Comparison of ENCODE assay signal across 12 mouse cellular contexts in the genomic region with DNA sequence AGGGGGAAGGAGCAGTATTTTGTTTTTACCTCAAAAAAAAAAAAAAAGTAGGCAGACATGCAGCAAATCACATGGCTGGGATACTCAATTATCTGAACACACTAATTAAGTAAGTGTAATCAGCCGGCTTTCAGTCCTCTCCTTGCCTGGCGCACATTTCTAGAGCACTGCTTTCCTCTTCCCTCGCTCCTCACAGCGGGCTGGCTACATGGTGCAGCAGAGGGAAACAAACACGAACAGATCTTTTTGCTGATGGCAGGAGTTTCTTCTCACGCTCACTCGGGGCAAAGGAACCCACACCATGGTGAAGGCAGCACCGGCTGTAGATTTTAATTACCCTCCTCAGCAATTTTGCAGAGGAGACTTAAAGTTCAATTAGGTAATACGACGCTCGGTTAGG.
DNase-seq lines count a peak whose midpoint lies in the region; ATAC-seq and TF ChIP-seq lines count a peak whose summit lies in the region.
"Had no signal": no experiment of that assay in that cellular context is flagged by ENCODE, and none has a peak within 500 bp of the region (broad histone marks: within the 10 kb centered on the region; RNA-seq: fewer than 3 reads in every experiment).

No protein-coding gene starts in this region.

- peaks cover 13% of the 10 kb centered on the region for H3K27me3 ChIP-seq in embryonic facial prominence, embryonic 11.5 days (ENCODE audit: control insufficient read depth, insufficient read depth, low read length)
- H3K27me3 ChIP-seq in embryonic facial prominence, embryonic 10.5 days (replicated peaks; ENCODE audit: low read depth, poor library complexity, severe bottlenecking) = peaks cover 60% of the 10 kb centered on the region
- peaks cover 54% of the 10 kb centered on the region for H3K27me3 ChIP-seq in limb, embryonic 13.5 days
- peaks cover 58% of the 10 kb centered on the region for H3K27me3 ChIP-seq in limb, embryonic 10.5 days (ENCODE audit: low read depth, poor library complexity, severe bottlenecking)
- peaks cover 4% of the 10 kb centered on the region; the same call in 1 of the 2 replicates for H3K27me3 ChIP-seq in forebrain, postnatal 0 days (ENCODE audit: insufficient read depth, low read length)
- H3K27me3 ChIP-seq in neural tube, embryonic 14.5 days (ENCODE audit: control insufficient read depth, insufficient read depth, low read length) = no peaks in the 10 kb centered on the region

- no peak for TF ChIP-seq CTCF in forebrain, postnatal 0 days (IDR thresholded peaks at IDR 0.05; ENCODE audit: low read depth)

- no peak overlapping the region for H3K4me2 ChIP-seq in embryonic facial prominence, embryonic 11.5 days (ENCODE audit: low read depth, low read length)
- H3K4me2 ChIP-seq in limb, embryonic 13.5 days (replicated peaks) = 0 out of 2 replicates have a peak overlapping the region, but pooled peaks have one; percentile 12
- peak overlapping the region; percentile 92 for H3K4me2 ChIP-seq in forebrain, postnatal 0 days (ENCODE audit: low read depth)
- H3K4me2 ChIP-seq in neural tube, embryonic 14.5 days (ENCODE audit: low read depth, low read length) = peak overlapping the region; percentile 80

- no peak overlapping the region for H3K9ac ChIP-seq in embryonic facial prominence, embryonic 11.5 days (replicated peaks; ENCODE audit: low read length)
- no peak overlapping the region for H3K9ac ChIP-seq in limb, embryonic 13.5 days
- 0 out of 2 replicates have a peak overlapping the region, but pooled peaks have one; percentile 69 for H3K9ac ChIP-seq in forebrain, postnatal 0 days
- H3K9ac ChIP-seq in neural tube, embryonic 14.5 days (replicated peaks; ENCODE audit: low read depth, low read length) = peak overlapping the region; percentile 32; the same call in 1 of the 2 replicates
- H3K9ac ChIP-seq: liver, postnatal 0 days had no signal

- no peaks in the 10 kb centered on the region for H3K9me3 ChIP-seq in embryonic facial prominence, embryonic 11.5 days (replicated peaks; ENCODE audit: control insufficient read depth, low read length)
- H3K9me3 ChIP-seq in embryonic facial prominence, embryonic 10.5 days = no peaks in the 10 kb centered on the region
- H3K9me3 ChIP-seq in limb, embryonic 13.5 days = no peaks in the 10 kb centered on the region
- H3K9me3 ChIP-seq in limb, embryonic 10.5 days (replicated peaks) = no peaks in the 10 kb centered on the region
- no peaks in the 10 kb centered on the region for H3K9me3 ChIP-seq in forebrain, postnatal 0 days (ENCODE audit: low read length)
- no peaks in the 10 kb centered on the region for H3K9me3 ChIP-seq in neural tube, embryonic 14.5 days (ENCODE audit: control insufficient read depth, low read length)

- WGBS in embryonic facial prominence, embryonic 11.5 days = 46% methylated on average over 11 of the region's 11 CpGs
- 67% methylated on average over 11 of the region's 11 CpGs for WGBS in embryonic facial prominence, embryonic 10.5 days
- 37% methylated on average over 11 of the region's 11 CpGs for WGBS in limb, embryonic 13.5 days
- WGBS in limb, embryonic 10.5 days = 72% methylated on average over 11 of the region's 11 CpGs
- 14% methylated on average over 11 of the region's 11 CpGs for WGBS in forebrain, postnatal 0 days
- WGBS in neural tube, embryonic 14.5 days = 26% methylated on average over 11 of the region's 11 CpGs

- DNase-seq in embryonic facial prominence, embryonic 11.5 days (ENCODE audit: low spot score) = peak; percentile 5
- no peak for DNase-seq in embryonic facial prominence, embryonic 10.5 days (ENCODE audit: low spot score)
- DNase-seq in limb, embryonic 10.5 days (ENCODE audit: low spot score) = no peak
- peak; percentile 48 for DNase-seq in forebrain, postnatal 0 days
- DNase-seq: cerebellum, adult 2 months; gastrocnemius, postnatal 25 days; liver, postnatal 0 days had no signal

- H3K4me1 ChIP-seq in embryonic facial prominence, embryonic 11.5 days (ENCODE audit: control insufficient read depth, insufficient read depth, low read length) = no peaks in the 10 kb centered on the region; the same call in none of the 2 replicates
- H3K4me1 ChIP-seq in embryonic facial prominence, embryonic 10.5 days = peaks cover 20% of the 10 kb centered on the region
- H3K4me1 ChIP-seq in limb, embryonic 13.5 days = peaks cover 24% of the 10 kb centered on the region
- H3K4me1 ChIP-seq in limb, embryonic 10.5 days = peaks cover 19% of the 10 kb centered on the region
- H3K4me1 ChIP-seq in forebrain, postnatal 0 days (ENCODE audit: insufficient read depth) = 0 out of 2 replicates have a peak, but pooled peaks cover 3% of the 10 kb centered on the region
- peaks cover 17% of the 10 kb centered on the region for H3K4me1 ChIP-seq in neural tube, embryonic 14.5 days (ENCODE audit: control insufficient read depth, insufficient read depth, low read length)

- no peak overlapping the region for H3K27ac ChIP-seq in embryonic facial prominence, embryonic 11.5 days (replicated peaks; ENCODE audit: low read depth, low read length)
- no peak overlapping the region for H3K27ac ChIP-seq in embryonic facial prominence, embryonic 10.5 days (replicated peaks)
- H3K27ac ChIP-seq in limb, embryonic 13.5 days = no peak overlapping the region
- H3K27ac ChIP-seq in limb, embryonic 10.5 days = no peak overlapping the region
- H3K27ac ChIP-seq in forebrain, postnatal 0 days (ENCODE audit: low read depth, low read length) = no peak overlapping the region
- H3K27ac ChIP-seq in neural tube, embryonic 14.5 days (ENCODE audit: low read depth, low read length) = no peak overlapping the region

- no peaks in the 10 kb centered on the region for H3K36me3 ChIP-seq in embryonic facial prominence, embryonic 11.5 days (replicated peaks; ENCODE audit: control insufficient read depth, insufficient read depth, low read depth, low read length)
- no peaks in the 10 kb centered on the region for H3K36me3 ChIP-seq in embryonic facial prominence, embryonic 10.5 days (replicated peaks)
- H3K36me3 ChIP-seq in limb, embryonic 13.5 days = no peaks in the 10 kb centered on the region
- H3K36me3 ChIP-seq in limb, embryonic 10.5 days = no peaks in the 10 kb centered on the region
- H3K36me3 ChIP-seq in forebrain, postnatal 0 days (ENCODE audit: insufficient read depth) = no peaks in the 10 kb centered on the region
- no peaks in the 10 kb centered on the region for H3K36me3 ChIP-seq in neural tube, embryonic 14.5 days (ENCODE audit: control insufficient read depth, insufficient read depth, low read length)

- no peak overlapping the region for H3K4me3 ChIP-seq in embryonic facial prominence, embryonic 11.5 days (ENCODE audit: low read depth, low read length)
- no peak overlapping the region for H3K4me3 ChIP-seq in embryonic facial prominence, embryonic 10.5 days
- no peak overlapping the region for H3K4me3 ChIP-seq in limb, embryonic 13.5 days
- no peak overlapping the region for H3K4me3 ChIP-seq in limb, embryonic 10.5 days
- H3K4me3 ChIP-seq in forebrain, postnatal 0 days (ENCODE audit: low read depth, low read length) = peak overlapping the region; percentile 75
- peak overlapping the region; percentile 72 for H3K4me3 ChIP-seq in neural tube, embryonic 14.5 days (ENCODE audit: low read depth, low read length)
- H3K4me3 ChIP-seq: megakaryocyte, embryonic 14.5 days had no signal

- ATAC-seq in embryonic facial prominence, embryonic 11.5 days (replicated peaks; ENCODE audit: insufficient number of reproducible peaks, low FRiP score, low TSS enrichment, low read depth) = no peak
- ATAC-seq in limb, embryonic 13.5 days (ENCODE audit: low FRiP score, low read depth) = no peak
- ATAC-seq in forebrain, postnatal 0 days = peak; percentile 32; the same call in 1 of the 2 replicates
- no peak for ATAC-seq in neural tube, embryonic 14.5 days (ENCODE audit: low read depth)
- no peak for ATAC-seq in erythroid progenitor cell, adult 5-6 weeks (replicated peaks; ENCODE audit: low FRiP score, poor library complexity, severe bottlenecking)
- no peak for ATAC-seq in megakaryocyte, adult 5-6 weeks (ENCODE audit: poor library complexity, severe bottlenecking)
- ATAC-seq: liver, postnatal 0 days had no signal

Comparison
In these comparisons a context has a peak if more than half of its experiments do, and no peak if none do; other contexts are left out.
1. DNase-seq: peak in embryonic facial prominence, embryonic 11.5 days (single experiment) and forebrain, postnatal 0 days (single experiment); none in embryonic facial prominence, embryonic 10.5 days (single experiment) and limb, embryonic 10.5 days (single experiment).
2. H3K4me3 ChIP-seq: peak in forebrain, postnatal 0 days (single experiment) and neural tube, embryonic 14.5 days (single experiment); none in embryonic facial prominence, embryonic 11.5 days (single experiment), embryonic facial prominence, embryonic 10.5 days (single experiment), limb, embryonic 13.5 days (single experiment) and limb, embryonic 10.5 days (single experiment).
3. H3K9ac ChIP-seq: peak in forebrain, postnatal 0 days (single experiment) and neural tube, embryonic 14.5 days (single experiment); none in embryonic facial prominence, embryonic 11.5 days (single experiment) and limb, embryonic 13.5 days (single experiment).